ENCODE assay signal across 24 mouse cellular contexts in genomic region chr17:24932431-24932830, GRCm38 (mm10). TPM values are rescaled to one million over a fixed set of nuclear protein-coding genes. Genes with fewer than 3 reads are reported as not detected.
A peak's percentile ranks its signal among the peaks of the same experiment; 100 is the strongest.
DNase-seq lines count a peak whose midpoint lies in the region; ATAC-seq and TF ChIP-seq lines count a peak whose summit lies in the region.
"Had no signal": no experiment of that assay in that cellular context is flagged by ENCODE, and none has a peak within 500 bp of the region (broad histone marks: within the 10 kb centered on the region; RNA-seq: fewer than 3 reads in every experiment).

No protein-coding gene starts in this region.

- H3K9ac ChIP-seq in kidney, embryonic 14.5 days (ENCODE audit: low read depth, low read length), result no peak overlapping the region
- no peak overlapping the region for H3K9ac ChIP-seq in liver, adult 2 months (ENCODE audit: low read depth, low read length)
- no peak overlapping the region for H3K9ac ChIP-seq in hindbrain, embryonic 11.5 days (ENCODE audit: low read depth, low read length)
- H3K9ac ChIP-seq: forebrain, embryonic 13.5 days; heart, embryonic 13.5 days; hindbrain, embryonic 12.5 days; hindbrain, embryonic 15.5 days had no signal

- peaks cover 14% of the 10 kb centered on the region for H3K36me3 ChIP-seq in kidney, embryonic 14.5 days (ENCODE audit: control insufficient read depth, insufficient read depth, low read length)
- peaks cover 6% of the 10 kb centered on the region for H3K36me3 ChIP-seq in liver, adult 2 months (ENCODE audit: control insufficient read depth, insufficient read depth, low read length)
- no peaks in the 10 kb centered on the region for H3K36me3 ChIP-seq in hindbrain, embryonic 11.5 days (ENCODE audit: control insufficient read depth, insufficient read depth, low read length)

- no peaks in the 10 kb centered on the region for H3K9me3 ChIP-seq in kidney, embryonic 14.5 days (ENCODE audit: control insufficient read depth, low read length)
- H3K9me3 ChIP-seq in hindbrain, embryonic 11.5 days (ENCODE audit: control insufficient read depth, low read length), result no peaks in the 10 kb centered on the region
- H3K9me3 ChIP-seq: forebrain, embryonic 10.5 days; forebrain, embryonic 13.5 days; heart, embryonic 10.5 days; heart, embryonic 13.5 days; hindbrain, embryonic 12.5 days; hindbrain, embryonic 15.5 days had no signal

- H3K4me2 ChIP-seq in kidney, embryonic 14.5 days (replicated peaks; ENCODE audit: low read depth, low read length), result no peak overlapping the region
- no peak overlapping the region for H3K4me2 ChIP-seq in hindbrain, embryonic 11.5 days (replicated peaks; ENCODE audit: low read depth, low read length)
- H3K4me2 ChIP-seq: forebrain, embryonic 13.5 days; heart, embryonic 13.5 days; hindbrain, embryonic 12.5 days; hindbrain, embryonic 15.5 days had no signal

- no peak for TF ChIP-seq POLR2A in liver, adult 2 months (IDR thresholded peaks at IDR 0.05; ENCODE audit: extremely low read depth, insufficient read depth, low read length)

- H3K79me2 ChIP-seq in liver, adult 2 months (ENCODE audit: control insufficient read depth, insufficient read depth, low read length), result peaks cover 25% of the 10 kb centered on the region

- ATAC-seq in kidney, embryonic 14.5 days (ENCODE audit: low FRiP score, low TSS enrichment), result no peak
- no peak for ATAC-seq in hindbrain, embryonic 11.5 days (ENCODE audit: low FRiP score)
- ATAC-seq: activated CD4-positive, CD25-positive, alpha-beta regulatory T cell, adult 4 months; forebrain, embryonic 13.5 days; forebrain, embryonic 16.5 days had no signal

- TF ChIP-seq CTCF in liver, adult 2 months (IDR thresholded peaks at IDR 0.05; ENCODE audit: low read depth, low read length), result no peak

- 90% methylated on average over 4 of the region's 4 CpGs for WGBS in kidney, embryonic 14.5 days
- 31% methylated on average over 4 of the region's 4 CpGs for WGBS in liver, adult 2 months
- WGBS in hindbrain, embryonic 11.5 days, result 93% methylated on average over 4 of the region's 4 CpGs

- peak; percentile 35 to 47 for DNase-seq in kidney, adult 8-10 months
- DNase-seq in liver, adult 2 months (ENCODE audit: extremely low read depth, low read depth, low spot score), result peak; percentile 87
- no peak for DNase-seq in liver
- peak; percentile 47 for DNase-seq in adipocyte (ENCODE audit: low spot score)
- no peak for DNase-seq in hindbrain, embryonic 11.5 days (ENCODE audit: low spot score)
- DNase-seq: adrenal gland, postnatal 10 days; adrenal gland, postnatal 36 days; cerebellum, adult 18-20 months; cerebellum, adult 9-10 months; cerebellum, postnatal 14 days; gastrocnemius, postnatal 10 days; gastrocnemius, postnatal 36 days; heart, adult 2 months; heart, postnatal 14 days; heart, postnatal 4 days had no signal

- no peak overlapping the region for H3K4me3 ChIP-seq in kidney, embryonic 14.5 days (ENCODE audit: low read length)
- H3K4me3 ChIP-seq in liver, adult 2 months (ENCODE audit: insufficient read depth, low read depth, low read length), result no peak overlapping the region
- no peak overlapping the region for H3K4me3 ChIP-seq in hindbrain, embryonic 11.5 days (ENCODE audit: low read depth, low read length)
- H3K4me3 ChIP-seq: forebrain, embryonic 10.5 days; forebrain, embryonic 13.5 days; heart, adult 2 months; heart, embryonic 10.5 days; heart, embryonic 13.5 days; hindbrain, embryonic 12.5 days; hindbrain, embryonic 15.5 days had no signal

- no peak overlapping the region for H3K27ac ChIP-seq in kidney, embryonic 14.5 days (ENCODE audit: low read depth, low read length)
- H3K27ac ChIP-seq in liver, adult 2 months (replicated peaks; ENCODE audit: insufficient read depth, low read depth, low read length), result no peak overlapping the region
- no peak overlapping the region for H3K27ac ChIP-seq in hindbrain, embryonic 11.5 days (ENCODE audit: low read depth, low read length)
- H3K27ac ChIP-seq: forebrain, embryonic 10.5 days; forebrain, embryonic 13.5 days; heart, adult 2 months; heart, embryonic 10.5 days; heart, embryonic 13.5 days; hindbrain, embryonic 12.5 days; hindbrain, embryonic 15.5 days had no signal

- H3K27me3 ChIP-seq in kidney, embryonic 14.5 days (ENCODE audit: control insufficient read depth, insufficient read depth, low read length), result no peaks in the 10 kb centered on the region
- no peaks in the 10 kb centered on the region for H3K27me3 ChIP-seq in liver, adult 2 months (ENCODE audit: control insufficient read depth, insufficient read depth, low read length)
- no peaks in the 10 kb centered on the region for H3K27me3 ChIP-seq in hindbrain, embryonic 11.5 days (ENCODE audit: control insufficient read depth, insufficient read depth, low read length)
- H3K27me3 ChIP-seq: forebrain, embryonic 13.5 days; heart, embryonic 13.5 days; hindbrain, embryonic 12.5 days; hindbrain, embryonic 15.5 days had no signal

- peaks cover 17% of the 10 kb centered on the region for H3K4me1 ChIP-seq in kidney, embryonic 14.5 days (ENCODE audit: control insufficient read depth, insufficient read depth, low read length)
- H3K4me1 ChIP-seq in liver, adult 2 months (ENCODE audit: control insufficient read depth, insufficient read depth, low read length), result peaks cover 6% of the 10 kb centered on the region
- H3K4me1 ChIP-seq in hindbrain, embryonic 11.5 days (replicated peaks; ENCODE audit: control insufficient read depth, insufficient read depth, low read length), result peaks cover 6% of the 10 kb centered on the region; the same call in 1 of the 2 replicates

RNA-seq across cellular contexts. Expression of gene Mapk8ip3, which starts 4.3 kb away (rescaled TPM):
- polyA plus RNA-seq in kidney, embryonic 14.5 days (2014; fragmentation: Nextera tagmentation; extraction: Ambion mirVana), result 23.9 and 31.8 TPM in 2 replicates
- total RNA-seq in liver, adult 2 months (2014; rRNA removed), result 11.7 and 16.1 TPM in 2 replicates
- 23.2 and 51.4 TPM in 2 replicates for polyA plus RNA-seq in liver, adult 2 months (2012; rRNA removed)
- polyA plus RNA-seq in hindbrain, embryonic 11.5 days (2014; fragmentation: Nextera tagmentation; extraction: Ambion mirVana), result 39.1 and 50.9 TPM in 2 replicates

RNA-seq across cellular contexts. Expression of gene Jpt2, which starts 28.1 kb away (rescaled TPM):
- polyA plus RNA-seq in kidney, embryonic 14.5 days (2014; fragmentation: Nextera tagmentation; extraction: Ambion mirVana), result 131 and 155 TPM in 2 replicates
- 29.0 and 34.3 TPM in 2 replicates for total RNA-seq in liver, adult 2 months (2014; rRNA removed)
- polyA plus RNA-seq in liver, adult 2 months (2012; rRNA removed), result 12.1 and 12.2 TPM in 2 replicates
- polyA plus RNA-seq in hindbrain, embryonic 11.5 days (2014; fragmentation: Nextera tagmentation; extraction: Ambion mirVana), result 214 and 237 TPM in 2 replicates

RNA-seq across cellular contexts. Expression of gene Nme3, which starts 36.1 kb away (rescaled TPM):
- polyA plus RNA-seq in kidney, embryonic 14.5 days (2014; fragmentation: Nextera tagmentation; extraction: Ambion mirVana), result 84.6 and 99.5 TPM in 2 replicates
- 46.6 and 49.1 TPM in 2 replicates for total RNA-seq in liver, adult 2 months (2014; rRNA removed)
- polyA plus RNA-seq in liver, adult 2 months (2012; rRNA removed), result 69.7 and 72.3 TPM in 2 replicates
- polyA plus RNA-seq in hindbrain, embryonic 11.5 days (2014; fragmentation: Nextera tagmentation; extraction: Ambion mirVana), result 45.9 and 49.7 TPM in 2 replicates

RNA-seq across cellular contexts. Expression of gene Mrps34, which starts 37.5 kb away (rescaled TPM):
- 102 and 111 TPM in 2 replicates for polyA plus RNA-seq in kidney, embryonic 14.5 days (2014; fragmentation: Nextera tagmentation; extraction: Ambion mirVana)
- 47.5 and 53.7 TPM in 2 replicates for total RNA-seq in liver, adult 2 months (2014; rRNA removed)
- 124 and 149 TPM in 2 replicates for polyA plus RNA-seq in liver, adult 2 months (2012; rRNA removed)
- polyA plus RNA-seq in hindbrain, embryonic 11.5 days (2014; fragmentation: Nextera tagmentation; extraction: Ambion mirVana), result 70.5 and 73.3 TPM in 2 replicates

RNA-seq across cellular contexts. Expression of gene Eme2, which starts 37.5 kb away (rescaled TPM):
- 18.2 and 25.2 TPM in 2 replicates for polyA plus RNA-seq in kidney, embryonic 14.5 days (2014; fragmentation: Nextera tagmentation; extraction: Ambion mirVana)
- total RNA-seq in liver, adult 2 months (2014; rRNA removed), result 19.5 and 20.5 TPM in 2 replicates
- polyA plus RNA-seq in liver, adult 2 months (2012; rRNA removed), result 21.0 and 31.2 TPM in 2 replicates
- 22.7 and 24.2 TPM in 2 replicates for polyA plus RNA-seq in hindbrain, embryonic 11.5 days (2014; fragmentation: Nextera tagmentation; extraction: Ambion mirVana)

Comparison
In these comparisons a context has a peak if more than half of its experiments do, and no peak if none do; other contexts are left out.
1. DNase-seq: peak in kidney, adult 8-10 months (2 of 2), liver, adult 2 months (single experiment) and adipocyte (single experiment); none in liver (single experiment) and hindbrain, embryonic 11.5 days (single experiment).
2. RNA of gene Jpt2, which starts 28.1 kb away (polyA plus RNA-seq): 214 to 237 TPM in hindbrain, embryonic 11.5 days and 131 to 155 TPM in kidney, embryonic 14.5 days; 12.1 to 12.2 TPM in liver, adult 2 months; every median in the first group is over 10 times any median in the second.